Mouse (Mus musculus) gastrocnemius, postnatal 10 days (tissue): ENCODE data around the gene Fndc3b. TPM values are rescaled to one million over a fixed set of nuclear protein-coding genes. Genes with fewer than 3 reads are reported as not detected.

Source experiments
- DNase-seq: peaks from one replicate; pipeline ENCODE4 v3.0.0; 2021; ENCODE audit warnings: mixed read lengths
- total RNA-seq, 2 experiments: library from RNA; stranded (reverse); gene quantifications; 2 replicates each; pipeline ENCODE4 v1.2.3; 2021

The Fndc3b gene
- total RNA-seq, 2 experiments from 2014 or later, result 41.9 to 56.1 TPM

DNA sequence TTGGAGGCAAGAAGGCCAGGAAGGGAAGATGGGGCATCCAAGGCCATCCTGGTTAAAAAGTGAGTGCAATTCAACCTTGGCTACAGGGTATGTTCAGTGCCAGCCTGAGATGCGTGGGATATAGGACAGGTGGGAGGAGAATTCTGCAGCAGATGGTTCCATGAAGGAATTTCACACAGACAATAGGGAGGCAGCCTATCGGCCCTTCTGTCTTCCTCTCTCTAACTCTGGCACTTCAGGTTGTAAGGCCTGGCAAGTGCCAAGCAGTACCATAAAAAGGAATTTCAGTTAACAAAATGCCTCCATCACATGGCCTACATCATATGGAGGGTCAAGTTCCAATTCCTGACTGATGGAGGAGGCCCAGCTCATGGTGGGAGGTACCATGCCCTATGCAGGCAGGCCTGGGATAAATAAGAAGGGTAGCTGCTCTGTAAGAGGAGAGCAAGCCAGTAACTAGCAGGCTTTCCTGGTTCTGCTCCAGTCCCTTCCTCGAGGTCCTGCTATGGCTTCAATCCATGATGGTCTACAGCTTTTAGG, 155.6 kb downstream of the Fndc3b start:
- no peak for DNase-seq

DNA sequence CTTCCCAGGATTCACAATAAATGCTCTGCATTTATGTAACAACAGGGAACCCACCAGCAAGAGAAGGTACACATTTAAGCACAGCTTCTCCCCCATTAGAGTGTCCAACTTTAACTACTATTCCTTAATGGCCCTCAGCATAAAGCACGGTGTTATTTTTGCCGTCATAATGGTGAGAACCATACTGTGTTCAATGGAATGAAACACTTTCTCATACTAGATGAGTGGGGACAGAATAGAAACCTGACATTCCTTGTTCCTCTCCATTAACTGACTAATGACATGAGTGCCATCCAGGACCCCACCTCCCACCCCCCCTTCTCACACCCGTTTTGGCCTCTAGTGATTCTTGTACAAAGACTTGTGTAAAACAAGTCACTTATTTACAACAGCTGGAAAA, 156.8 kb downstream of the Fndc3b start:
- no peak for DNase-seq

- no peak for DNase-seq
Observed at GRCm38 (mm10) chr3:27553781-27554180, 157.3 kb downstream of the Fndc3b start.

DNA sequence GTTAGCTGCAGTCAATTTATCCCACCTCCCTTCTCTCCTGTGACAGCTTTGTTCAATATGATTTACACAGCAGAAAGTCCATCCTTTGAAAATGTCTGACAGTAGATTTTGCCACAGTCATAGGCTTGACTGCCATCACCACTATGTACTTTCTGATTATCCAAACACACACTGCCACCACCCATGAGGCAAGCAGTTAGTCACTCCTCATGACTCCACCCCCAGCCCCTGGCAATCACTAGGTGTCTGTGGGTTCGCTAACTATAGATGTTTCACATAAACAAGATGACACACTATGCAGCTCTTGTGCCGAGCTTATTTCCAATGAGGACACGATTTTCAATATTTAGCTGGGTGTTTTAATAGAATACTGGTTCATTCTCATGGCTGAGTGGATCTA, 160.1 kb downstream of the Fndc3b start:
- no peak for DNase-seq

- DNase-seq, result no peak
Observed at GRCm38 (mm10) chr3:27550409-27550808, 160.7 kb downstream of the Fndc3b start.

DNA sequence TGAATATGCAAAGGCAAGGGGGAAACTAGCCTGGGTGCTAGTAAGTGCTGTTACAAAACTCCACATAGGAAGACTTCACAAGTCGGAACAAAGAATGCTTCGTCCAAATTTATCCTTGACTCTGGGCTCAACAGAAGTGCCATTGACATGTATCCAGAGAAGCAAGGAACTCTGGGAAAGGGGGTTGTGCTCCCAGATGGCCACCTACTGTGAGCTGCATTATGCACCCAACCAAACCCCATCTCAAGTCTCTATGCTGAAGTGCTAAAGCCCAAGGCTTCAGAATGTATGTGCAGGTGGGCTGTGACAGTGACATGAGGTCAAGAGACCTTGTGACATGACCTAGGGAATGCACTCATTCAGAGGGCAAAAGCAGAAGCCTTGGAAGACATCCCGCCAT, 165.5 kb downstream of the Fndc3b start:
- no peak for DNase-seq

DNA sequence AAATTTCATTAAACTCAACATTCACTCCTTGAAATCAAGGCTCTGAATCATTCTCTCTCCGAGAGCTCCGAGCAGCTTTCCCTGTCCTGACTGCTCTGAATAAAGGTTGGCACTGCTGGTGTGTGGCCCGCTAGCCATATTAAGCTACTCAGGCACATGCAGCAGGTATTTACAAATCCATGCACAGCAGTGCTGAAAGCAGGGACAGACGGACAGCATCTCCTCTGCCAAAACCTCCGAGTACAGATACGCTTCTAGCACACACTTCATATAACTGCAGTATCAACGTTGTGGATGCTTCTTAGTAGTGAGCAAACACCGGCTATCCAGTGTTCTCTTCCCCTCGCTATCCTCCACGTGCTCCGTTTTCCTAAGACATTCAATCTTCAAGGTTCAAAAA, 167.0 kb downstream of the Fndc3b start:
- no peak for DNase-seq

- no peak for DNase-seq
Observed at GRCm38 (mm10) chr3:27541841-27542240, 169.3 kb downstream of the Fndc3b start.

GRCm38 (mm10) chr3:27541181-27541580, 169.9 kb downstream of the Fndc3b start:
- no peak for DNase-seq

DNA sequence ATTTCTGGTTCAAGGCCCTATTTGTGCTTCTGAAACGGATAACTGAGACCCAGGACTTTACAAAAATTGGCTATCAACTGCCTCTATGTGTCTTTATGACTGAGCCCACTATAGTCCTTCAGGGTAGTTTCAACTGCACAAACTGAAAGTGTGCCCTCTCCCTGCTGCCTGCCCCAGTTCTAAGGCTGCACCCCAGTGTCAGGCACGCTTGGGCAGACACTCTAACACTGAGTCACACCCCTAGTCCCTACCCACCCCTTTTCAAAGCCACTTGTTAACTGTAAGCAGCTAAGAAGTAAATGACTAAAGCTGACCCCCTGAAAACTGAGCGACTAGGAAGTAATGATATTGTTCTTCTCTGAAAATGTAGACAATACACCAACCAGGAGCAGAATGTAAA, 176.9 kb downstream of the Fndc3b start:
- no peak for DNase-seq

DNA sequence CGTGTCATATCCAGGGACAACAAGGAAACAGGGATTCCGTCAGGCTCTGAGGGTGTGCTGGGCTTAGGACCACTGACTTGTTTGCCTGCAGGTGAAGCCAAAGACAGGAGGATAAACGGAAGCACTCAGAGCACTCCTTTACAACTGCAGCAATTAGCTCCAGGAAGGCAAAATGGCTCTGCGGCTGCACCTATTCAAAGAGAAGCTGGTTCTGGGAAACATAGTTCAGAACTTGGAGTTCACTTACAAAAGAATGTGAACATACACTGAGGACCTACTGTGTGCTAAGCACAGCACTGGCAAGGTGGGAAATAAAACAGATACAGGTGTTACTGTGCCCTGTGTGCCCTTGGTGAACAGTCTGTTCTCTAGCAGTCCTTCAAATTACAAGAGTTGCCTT, 177.4 kb downstream of the Fndc3b start:
- no peak for DNase-seq

DNA sequence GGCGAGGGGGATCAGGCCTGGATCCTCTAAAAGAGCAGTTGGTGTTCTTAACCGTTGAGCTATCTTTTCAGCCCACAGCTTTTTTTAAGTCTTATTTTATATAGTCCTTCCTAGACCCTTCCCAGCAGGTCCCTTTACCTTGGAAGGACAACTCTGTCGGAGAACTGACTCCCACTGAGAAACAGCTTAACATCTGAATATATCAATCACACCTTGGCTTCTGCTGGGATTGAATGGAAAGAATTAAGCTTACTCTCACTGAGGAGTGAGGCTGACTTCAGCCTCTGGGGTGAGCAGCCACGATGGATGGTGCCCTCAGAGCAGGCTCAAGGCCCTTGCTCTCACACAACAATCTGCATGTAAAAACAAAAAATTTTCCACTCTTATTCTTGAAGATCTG, 179.1 kb downstream of the Fndc3b start:
- DNase-seq, result no peak

DNA sequence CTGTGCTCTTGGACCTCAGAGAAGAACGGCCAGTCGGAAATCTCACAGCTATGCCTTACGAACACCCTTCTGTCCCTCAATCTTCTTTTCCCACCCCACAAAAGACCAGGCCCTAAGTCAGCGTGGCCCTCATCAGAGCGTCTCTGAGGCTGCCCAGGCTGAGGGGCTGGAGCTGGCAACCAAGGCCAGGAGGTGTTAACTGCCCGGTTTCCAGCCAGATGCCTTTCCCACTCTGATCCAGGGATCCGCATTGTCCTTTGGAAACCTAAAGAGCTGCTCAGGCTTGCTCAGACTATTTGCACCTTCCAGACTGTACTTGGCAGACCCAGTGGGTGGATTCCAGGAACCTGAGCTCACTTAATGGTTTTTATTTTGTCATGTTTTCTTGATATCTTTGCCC, 180.7 kb downstream of the Fndc3b start:
- DNase-seq, result no peak

DNA sequence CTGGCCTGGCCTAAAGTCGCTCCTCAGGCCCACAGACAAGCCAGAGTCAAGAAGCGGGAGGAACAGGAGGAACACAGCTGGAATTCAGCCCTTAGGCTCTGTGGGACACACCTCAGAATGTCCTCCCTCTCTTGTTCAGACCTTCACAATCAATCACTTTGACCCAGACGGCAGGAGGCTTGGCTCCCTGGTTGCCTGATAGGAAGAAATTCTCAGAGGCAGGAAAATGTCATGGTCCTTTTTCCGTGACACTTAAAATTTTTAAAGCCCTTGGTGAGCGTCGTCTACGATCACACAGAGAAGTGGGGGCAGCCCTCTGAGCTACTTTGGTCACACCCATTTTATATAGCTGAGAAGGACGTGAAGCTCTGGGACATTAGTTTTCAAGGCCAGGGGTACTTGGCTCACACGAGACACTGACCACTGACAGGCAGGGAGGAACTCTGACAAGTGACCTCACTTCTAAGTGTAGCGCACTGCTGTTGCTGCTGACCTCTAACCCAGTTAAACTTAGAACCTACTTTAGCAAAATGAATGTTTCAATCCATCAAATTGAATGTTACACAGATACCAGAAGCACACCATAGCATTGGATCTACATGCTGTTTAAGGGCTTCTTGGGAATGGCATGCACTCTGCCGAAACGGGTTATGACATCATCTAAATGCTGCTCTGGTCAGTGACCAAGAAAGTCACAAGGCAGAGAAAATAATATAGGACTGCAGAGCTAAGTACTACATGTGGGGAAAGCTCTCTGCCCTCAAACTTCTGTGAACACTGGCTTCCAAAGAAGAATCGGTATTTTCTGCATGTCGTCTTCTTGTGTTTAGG, 181.7 kb downstream of the Fndc3b start:
- no peak for DNase-seq

DNA sequence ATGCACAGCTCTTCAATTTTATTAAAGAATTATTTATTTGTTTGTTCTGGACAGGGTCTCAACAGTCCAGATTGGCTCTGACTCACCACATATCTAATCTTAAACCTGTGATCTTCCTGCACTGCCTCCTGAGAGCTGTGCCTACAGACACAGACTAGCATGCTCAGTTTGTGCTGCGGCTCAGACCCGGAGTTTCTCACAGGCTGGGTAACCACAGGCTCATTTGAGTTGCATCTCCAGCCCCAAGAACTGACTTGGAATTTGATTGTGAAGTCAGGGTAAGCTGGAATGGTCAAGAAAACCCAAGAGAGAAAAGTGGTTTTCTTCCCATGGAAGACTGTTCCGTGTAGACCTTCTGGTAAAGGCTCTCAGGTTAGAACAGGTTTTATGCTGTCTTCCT, 184.1 kb downstream of the Fndc3b start:
- no peak for DNase-seq

DNA sequence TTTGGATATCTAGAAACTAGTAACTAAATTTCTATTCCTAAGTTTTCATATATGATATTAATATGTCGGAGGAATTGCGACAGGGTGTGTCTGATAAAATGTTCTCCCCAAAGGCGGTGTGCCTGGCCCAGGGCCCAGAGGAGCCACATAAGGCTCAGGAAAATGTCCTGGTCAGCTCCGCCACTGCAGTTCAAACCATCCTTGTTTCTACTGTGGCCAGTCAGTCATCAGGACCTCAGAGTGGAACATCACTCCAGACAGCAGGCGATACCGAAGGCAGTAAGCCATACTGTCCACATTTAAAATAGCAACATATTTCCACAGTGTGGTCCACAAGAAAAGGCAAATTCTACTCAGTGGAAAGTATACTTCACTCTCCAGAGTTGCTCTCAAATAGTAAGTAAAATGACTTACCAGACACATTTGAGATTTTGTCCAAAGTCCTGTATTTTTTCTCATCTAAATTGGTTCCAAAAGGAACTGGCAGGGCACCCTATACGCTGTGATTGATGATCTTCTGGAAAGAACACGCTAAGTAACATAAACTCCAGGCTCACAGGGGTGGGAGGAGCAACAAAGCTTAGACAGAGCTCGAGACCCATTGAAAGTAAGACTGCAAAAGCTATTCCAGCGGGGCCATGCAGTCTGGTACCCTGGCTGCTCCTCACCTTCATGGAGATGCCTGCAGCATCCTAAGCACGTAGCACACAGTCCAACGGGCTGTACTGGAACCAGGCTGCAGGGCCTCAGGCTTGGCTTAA, 187.8 kb downstream of the Fndc3b start:
- no peak for DNase-seq

DNA sequence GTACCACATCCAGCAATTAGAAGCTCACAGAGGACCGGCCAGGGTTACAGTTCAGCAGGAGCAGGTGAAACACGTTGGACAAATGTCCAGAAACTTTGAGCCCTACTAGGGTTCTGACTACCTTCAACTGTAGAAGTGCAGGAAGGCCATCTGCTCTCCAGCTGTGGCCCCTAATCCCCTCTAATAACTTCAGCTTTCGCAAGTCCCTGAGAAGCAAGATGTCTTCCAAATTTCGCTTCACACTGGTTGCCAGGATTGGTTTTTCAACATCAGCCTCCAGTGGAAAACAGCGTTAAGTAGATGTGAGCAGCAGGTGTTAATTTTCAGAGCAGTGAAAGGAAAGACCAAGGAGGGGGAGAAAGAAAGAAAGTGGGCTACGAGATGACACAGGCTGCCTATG, 190.7 kb downstream of the Fndc3b start:
- no peak for DNase-seq

DNA sequence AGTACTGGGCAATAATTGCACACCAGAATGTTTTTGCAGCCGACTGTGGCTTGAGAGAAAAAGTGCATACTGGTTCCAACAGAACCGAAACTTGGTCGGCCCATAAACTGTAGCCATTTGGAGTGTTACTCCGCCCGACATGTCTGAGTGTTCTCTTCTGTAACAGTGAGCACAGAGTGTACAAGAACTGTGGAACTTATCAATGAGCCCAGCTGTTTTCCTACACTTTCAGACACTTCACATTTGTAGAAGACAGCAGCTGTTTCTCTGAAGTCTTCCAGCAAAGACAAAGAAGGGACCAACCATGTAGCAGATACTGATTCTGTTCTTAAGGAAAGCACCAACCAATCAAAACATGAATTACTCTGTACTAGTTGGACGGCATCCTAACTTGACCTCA, 191.6 kb downstream of the Fndc3b start:
- DNase-seq, result no peak

DNA sequence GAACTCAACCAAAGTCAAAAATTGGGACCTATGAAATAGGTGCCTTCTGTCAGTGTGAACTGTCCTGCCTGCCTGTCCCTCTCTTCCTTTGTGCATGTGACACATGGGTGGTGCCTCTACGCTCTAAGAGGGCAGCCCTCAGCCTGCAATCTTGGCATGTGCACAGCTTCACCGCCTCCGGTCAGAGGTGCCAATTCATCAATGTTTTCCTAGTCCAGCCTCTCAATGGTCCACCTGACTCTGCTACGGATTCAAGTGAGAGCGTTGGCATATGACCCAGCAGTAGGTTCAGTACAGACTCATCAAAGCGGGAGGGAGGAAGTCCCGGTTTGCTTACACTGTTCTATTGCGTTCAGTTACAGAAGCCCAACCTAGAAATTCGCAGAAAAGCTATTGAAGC, 192.2 kb downstream of the Fndc3b start:
- no peak for DNase-seq

- DNase-seq, result no peak
Observed at GRCm38 (mm10) chr3:27516536-27516935, 194.6 kb downstream of the Fndc3b start.

- DNase-seq, result no peak
Observed at GRCm38 (mm10) chr3:27511765-27512164, 199.3 kb downstream of the Fndc3b start.

GRCm38 (mm10) chr3:27506886-27507285, 204.2 kb downstream of the Fndc3b start:
- no peak for DNase-seq

DNA sequence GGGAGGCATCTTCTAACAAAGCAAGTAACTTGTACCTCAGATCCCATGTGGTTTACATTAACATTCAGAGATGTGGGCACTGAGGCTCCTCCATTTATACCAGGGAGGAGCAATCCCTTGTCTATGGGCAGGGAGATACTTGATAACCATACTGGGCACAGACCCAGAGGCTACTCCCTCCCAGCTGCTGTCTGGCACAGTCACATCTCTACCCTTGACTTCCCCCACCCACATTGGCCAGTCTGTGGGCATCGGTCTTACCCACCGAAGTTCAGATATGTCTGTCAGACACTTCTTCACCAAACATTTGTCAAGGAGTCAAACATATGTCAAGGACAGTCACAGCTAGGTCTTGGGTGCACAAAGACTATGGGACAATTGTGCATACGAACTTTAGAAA, 205.5 kb downstream of the Fndc3b start:
- no peak for DNase-seq
